Mouse (Mus musculus) gastrocnemius, adult 8-10 months (tissue): ENCODE data around the gene Gnpat. TPM values are rescaled to one million over a fixed set of nuclear protein-coding genes. Genes with fewer than 3 reads are reported as not detected.

Experiments
- DNase-seq, 2 experiments: peaks; one replicate each; pipeline ENCODE4 v3.0.0; 2022; ENCODE audit warnings: low spot score in 2 of 2
- total RNA-seq, 4 experiments: library from RNA; stranded (reverse); gene quantifications; 2 replicates each; pipeline ENCODE4 v1.2.4; 2022

Gnpat gene
- total RNA-seq, 4 experiments from 2014 or later = 145 to 180 (median 156) TPM

- no peak for DNase-seq
Observed at GRCm38 (mm10) chr8:124937293-124937692, 74.5 kb downstream of the Gnpat start.

Other genes starting within 250 kb of the Gnpat start
- 10 to 100 TPM in 2 of 4 experiments, 1 to 10 TPM in 2; 8.0 to 13.0 (median 10.7) TPM for gene 2310022B05Rik, start 199.7 kb upstream of the Gnpat start, total RNA-seq
- gene Ttc13, start 141.1 kb upstream of the Gnpat start, total RNA-seq = 10 to 100 TPM; 14.1 to 20.5 (median 18.3) TPM
- 1 to 10 TPM; 1.5 to 4.5 (median 3.5) TPM for gene Arv1, start 140.9 kb upstream of the Gnpat start, total RNA-seq
- under 1 TPM in 3 of 4 experiments, not detected in 1; 0.31 to 0.51 (median 0.36) TPM for gene Fam89a, start 111.2 kb upstream of the Gnpat start, total RNA-seq
- gene Trim67, start 69.9 kb upstream of the Gnpat start, total RNA-seq = under 1 TPM in 2 of 4 experiments, not detected in 2; 0.19 to 0.36 TPM
- 10 to 100 TPM; 31.8 to 34.8 (median 33.5) TPM for gene 2810004N23Rik, start 87 bp downstream of the Gnpat start, total RNA-seq
- gene Exoc8, start 34.7 kb downstream of the Gnpat start, total RNA-seq = 1 to 10 TPM; 7.8 to 8.1 (median 7.9) TPM
- 1 to 10 TPM; 6.1 to 7.3 (median 6.5) TPM for gene Sprtn, start 34.9 kb downstream of the Gnpat start, total RNA-seq
- gene Egln1, start 86.3 kb downstream of the Gnpat start, total RNA-seq = 100 to 1,000 TPM; 170 to 209 (median 181) TPM
- 10 to 100 TPM; 82.7 to 94.0 (median 89.4) TPM for gene Tsnax, start 150.0 kb downstream of the Gnpat start, total RNA-seq
- gene Disc1, start 191.2 kb downstream of the Gnpat start, total RNA-seq = 1 to 10 TPM in 3 of 4 experiments, under 1 TPM in 1; 0.73 to 1.3 (median 1.2) TPM